Mouse (Mus musculus): Measurements from ENCODE around the gene Tanc2. TPM values are rescaled to one million over a fixed set of nuclear protein-coding genes. Genes with fewer than 3 reads are reported as not detected.

Tanc2 gene
- polyA plus RNA-seq, 1 experiment from 2014 or later, result 11.6 TPM

- ATAC-seq, result no peak
- no peaks in the 10 kb centered on the region for H3K9me3 ChIP-seq (ENCODE audit: low read length)
- WGBS, result 92% methylated on average over 1 of the region's 1 CpGs
- no peak overlapping the region for H3K4me3 ChIP-seq (ENCODE audit: low read depth, low read length)
- H3K36me3 ChIP-seq (ENCODE audit: insufficient read depth, low read length), result no peaks in the 10 kb centered on the region
- no peaks in the 10 kb centered on the region for H3K27me3 ChIP-seq (replicated peaks; ENCODE audit: insufficient read depth, low read length)
- TF ChIP-seq EP300 (IDR thresholded peaks at IDR 0.05) (no peak), CTCF (IDR thresholded peaks at IDR 0.05) (no peak)
- H3K27ac ChIP-seq (ENCODE audit: low read length), result no peak overlapping the region
- H3K4me1 ChIP-seq (ENCODE audit: insufficient read depth, low read depth, low read length), result no peaks in the 10 kb centered on the region
- H3K4me2 ChIP-seq (replicated peaks; ENCODE audit: low read depth, low read length), result no peak overlapping the region
- no peak overlapping the region for H3K9ac ChIP-seq (replicated peaks; ENCODE audit: low read depth)
- no peak for DNase-seq (ENCODE audit: low spot score)
These were observed 153.4 kb downstream of the Tanc2 start for GRCm38 (mm10) chr11:105743171-105743570.

GRCm38 (mm10) chr11:105749297-105750071 is 159.7 kb downstream of the Tanc2 start:
- peak; percentile 76 for ATAC-seq
- WGBS, result 45% methylated on average over 2 of the region's 2 CpGs
- Histone ChIP-seq H3K9me3 (ENCODE audit: low read length) (no peaks in the 10 kb centered on the region), H3K4me3 (ENCODE audit: low read depth, low read length) (no peak overlapping the region), H3K36me3 (ENCODE audit: insufficient read depth, low read length) (no peaks in the 10 kb centered on the region), H3K9ac (replicated peaks; ENCODE audit: low read depth) (no peak overlapping the region), H3K4me2 (replicated peaks; ENCODE audit: low read depth, low read length) (no peak overlapping the region), H3K4me1 (ENCODE audit: insufficient read depth, low read depth, low read length) (peaks cover 3% of the 10 kb centered on the region; the same call in 1 of the 2 replicates), H3K27ac (ENCODE audit: low read length) (no peak overlapping the region), H3K27me3 (replicated peaks; ENCODE audit: insufficient read depth, low read length) (no peaks in the 10 kb centered on the region)
- DNase-seq (ENCODE audit: low spot score), result peak; percentile 74
- TF ChIP-seq CTCF (IDR thresholded peaks at IDR 0.05) (no peak), EP300 (IDR thresholded peaks at IDR 0.05) (peak; percentile 47)

GRCm38 (mm10) chr11:105758561-105759203 is 168.9 kb downstream of the Tanc2 start:
- Histone ChIP-seq H3K4me2 (replicated peaks; ENCODE audit: low read depth, low read length) (no peak overlapping the region), H3K9me3 (ENCODE audit: low read length) (no peaks in the 10 kb centered on the region), H3K4me1 (ENCODE audit: insufficient read depth, low read depth, low read length) (no peaks in the 10 kb centered on the region), H3K36me3 (ENCODE audit: insufficient read depth, low read length) (no peaks in the 10 kb centered on the region), H3K27ac (ENCODE audit: low read length) (no peak overlapping the region), H3K4me3 (ENCODE audit: low read depth, low read length) (no peak overlapping the region), H3K9ac (replicated peaks; ENCODE audit: low read depth) (no peak overlapping the region), H3K27me3 (replicated peaks; ENCODE audit: insufficient read depth, low read length) (no peaks in the 10 kb centered on the region)
- no peak for ATAC-seq
- 48% methylated on average over 7 of the region's 7 CpGs for whole genome bisulfite sequencing
- TF ChIP-seq EP300 (IDR thresholded peaks at IDR 0.05) (no peak), CTCF (IDR thresholded peaks at IDR 0.05) (no peak)
- no peak for DNase-seq (ENCODE audit: low spot score)

GRCm38 (mm10) chr11:105759413-105759812 is 169.6 kb downstream of the Tanc2 start:
- no peak overlapping the region for H3K4me3 ChIP-seq (ENCODE audit: low read depth, low read length)
- H3K27ac ChIP-seq (ENCODE audit: low read length), result no peak overlapping the region
- H3K9ac ChIP-seq (replicated peaks; ENCODE audit: low read depth), result no peak overlapping the region
- ATAC-seq, result no peak
- H3K4me2 ChIP-seq (replicated peaks; ENCODE audit: low read depth, low read length), result no peak overlapping the region
- TF ChIP-seq CTCF (IDR thresholded peaks at IDR 0.05) (no peak), EP300 (IDR thresholded peaks at IDR 0.05) (no peak)
- DNase-seq (ENCODE audit: low spot score), result no peak
- no peaks in the 10 kb centered on the region for H3K27me3 ChIP-seq (replicated peaks; ENCODE audit: insufficient read depth, low read length)
- no peaks in the 10 kb centered on the region for H3K9me3 ChIP-seq (ENCODE audit: low read length)
- no peaks in the 10 kb centered on the region for H3K36me3 ChIP-seq (ENCODE audit: insufficient read depth, low read length)
- H3K4me1 ChIP-seq (ENCODE audit: insufficient read depth, low read depth, low read length), result no peaks in the 10 kb centered on the region
- WGBS, result 72% methylated on average over 2 of the region's 2 CpGs

- DNase-seq (ENCODE audit: low spot score), result peak; percentile 22
- Histone ChIP-seq H3K27me3 (replicated peaks; ENCODE audit: insufficient read depth, low read length) (no peaks in the 10 kb centered on the region), H3K4me2 (replicated peaks; ENCODE audit: low read depth, low read length) (no peak overlapping the region), H3K4me1 (ENCODE audit: insufficient read depth, low read depth, low read length) (no peaks in the 10 kb centered on the region), H3K9ac (replicated peaks; ENCODE audit: low read depth) (no peak overlapping the region), H3K27ac (ENCODE audit: low read length) (no peak overlapping the region), H3K9me3 (ENCODE audit: low read length) (no peaks in the 10 kb centered on the region), H3K4me3 (ENCODE audit: low read depth, low read length) (no peak overlapping the region), H3K36me3 (ENCODE audit: insufficient read depth, low read length) (no peaks in the 10 kb centered on the region)
- 39% methylated on average over 4 of the region's 4 CpGs for WGBS
- TF ChIP-seq EP300 (IDR thresholded peaks at IDR 0.05), result no peak
- no peak for TF ChIP-seq CTCF (IDR thresholded peaks at IDR 0.05)
- no peak for ATAC-seq
These were observed 170.6 kb downstream of the Tanc2 start for GRCm38 (mm10) chr11:105760346-105760745.

- Histone ChIP-seq H3K36me3 (ENCODE audit: insufficient read depth, low read length) (no peaks in the 10 kb centered on the region), H3K9ac (replicated peaks; ENCODE audit: low read depth) (no peak overlapping the region), H3K4me1 (ENCODE audit: insufficient read depth, low read depth, low read length) (no peaks in the 10 kb centered on the region), H3K4me3 (ENCODE audit: low read depth, low read length) (no peak overlapping the region), H3K4me2 (replicated peaks; ENCODE audit: low read depth, low read length) (no peak overlapping the region), H3K27ac (ENCODE audit: low read length) (no peak overlapping the region), H3K9me3 (ENCODE audit: low read length) (no peaks in the 10 kb centered on the region), H3K27me3 (replicated peaks; ENCODE audit: insufficient read depth, low read length) (no peaks in the 10 kb centered on the region)
- ATAC-seq, result no peak
- no peak for DNase-seq (ENCODE audit: low spot score)
- TF ChIP-seq EP300 (IDR thresholded peaks at IDR 0.05), result no peak
- no peak for TF ChIP-seq CTCF (IDR thresholded peaks at IDR 0.05)
These were observed 188.0 kb downstream of the Tanc2 start for GRCm38 (mm10) chr11:105777802-105778201.

Measured in lung, postnatal 0 days (tissue).